Mouse (Mus musculus) embryo, embryonic 10 days (tissue): ENCODE measurements around the gene Zfp748.

ENCODE experiments used
- DNase-seq: peaks from one replicate; pipeline ENCODE4 v3.0.0-alpha.2; 2015; ENCODE audit warnings: low spot score

Zfp748 gene

DNA sequence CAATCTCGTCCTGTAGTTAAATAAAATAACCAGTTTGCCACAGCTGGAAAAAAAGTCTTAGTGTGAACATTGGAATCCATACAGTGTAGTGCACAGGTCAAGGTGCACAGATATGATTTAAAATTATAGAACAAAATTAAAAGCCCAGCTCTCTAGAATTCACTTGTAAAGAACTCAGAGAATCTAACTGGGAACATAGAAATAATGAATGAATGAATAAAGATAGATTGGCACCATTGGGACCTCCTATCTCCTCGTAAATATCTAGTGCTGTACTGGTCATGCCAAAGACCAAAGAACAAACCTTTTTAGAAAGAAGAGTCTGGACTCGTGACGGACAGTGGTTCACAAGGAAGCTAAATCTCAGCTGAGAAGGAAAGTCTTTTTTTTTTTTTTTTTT, at the start of gene Zfp748:
Gene Zfp748, minus strand, starts transcription at position 101 of the 400 bp plus-strand sequence.
- no peak for DNase-seq

DNA sequence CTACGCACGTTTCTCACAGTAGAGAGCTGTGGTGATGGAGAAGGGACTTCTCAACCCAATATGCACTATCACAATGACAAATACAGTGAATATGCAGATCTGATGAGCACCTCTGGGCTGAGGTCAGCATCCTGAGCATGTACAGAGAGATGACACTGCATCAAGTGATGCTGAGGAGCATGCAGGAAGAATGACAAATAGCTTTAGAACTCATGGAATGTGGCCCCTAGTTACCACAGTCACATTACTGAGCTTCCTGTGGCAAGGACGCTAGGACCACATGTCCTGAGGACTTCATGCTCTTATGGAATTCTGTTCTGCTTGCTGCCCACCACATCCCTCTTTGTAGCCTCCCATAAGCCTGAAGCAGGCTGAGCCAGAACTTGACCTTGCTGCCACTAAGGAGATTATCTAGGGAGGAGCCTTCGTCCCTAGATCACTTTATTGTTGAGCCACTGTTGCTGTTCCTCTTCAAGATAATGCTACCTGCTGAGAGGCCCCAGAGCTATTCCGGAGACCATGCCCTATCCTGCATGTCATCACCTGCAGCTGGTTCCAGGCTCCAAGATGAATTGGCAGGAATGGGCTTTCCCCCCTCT, 19.1 kb upstream of the Zfp748 start:
- DNase-seq: no peak

DNA sequence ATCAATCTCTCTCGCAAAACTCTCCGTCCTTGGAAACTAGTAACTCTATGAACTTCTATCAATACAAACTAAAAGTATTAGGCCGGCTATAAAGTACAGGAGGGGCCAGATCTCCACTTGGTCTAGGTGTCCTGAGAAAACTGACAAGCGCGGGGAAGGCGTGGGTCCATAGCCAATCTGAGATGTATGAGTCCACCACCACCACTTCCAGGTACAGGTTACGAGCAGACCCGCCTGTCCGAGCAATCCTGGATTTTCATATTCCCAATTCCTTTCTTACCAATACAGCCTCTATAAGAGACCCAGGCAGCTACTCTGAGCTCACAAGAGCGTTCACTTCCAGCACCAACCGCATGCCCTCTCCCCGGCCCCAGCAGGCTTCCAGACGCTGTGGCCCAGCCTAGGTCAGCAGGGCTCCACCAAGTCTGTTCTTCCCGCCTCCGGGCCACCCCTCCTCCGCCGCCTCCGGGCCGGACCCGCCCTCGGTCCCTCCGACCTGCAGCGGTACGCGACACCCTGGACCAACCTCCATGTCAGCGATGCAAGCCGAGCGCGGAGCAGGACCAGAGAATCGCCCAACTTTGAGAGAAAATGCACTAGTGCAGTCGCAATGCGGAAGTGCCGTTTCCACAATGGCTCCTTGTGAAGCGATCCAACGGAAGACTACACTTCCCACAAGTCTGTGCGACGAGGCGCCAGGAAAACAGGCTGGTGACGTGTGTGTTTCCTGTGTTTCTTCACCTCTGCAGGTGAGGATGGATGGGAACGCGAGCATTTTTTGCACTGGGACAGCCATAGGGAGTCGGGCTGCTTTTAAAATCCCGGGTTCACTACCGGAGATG, 904 bp downstream of the Zfp748 start:
- peak; percentile 97 for DNase-seq

DNA sequence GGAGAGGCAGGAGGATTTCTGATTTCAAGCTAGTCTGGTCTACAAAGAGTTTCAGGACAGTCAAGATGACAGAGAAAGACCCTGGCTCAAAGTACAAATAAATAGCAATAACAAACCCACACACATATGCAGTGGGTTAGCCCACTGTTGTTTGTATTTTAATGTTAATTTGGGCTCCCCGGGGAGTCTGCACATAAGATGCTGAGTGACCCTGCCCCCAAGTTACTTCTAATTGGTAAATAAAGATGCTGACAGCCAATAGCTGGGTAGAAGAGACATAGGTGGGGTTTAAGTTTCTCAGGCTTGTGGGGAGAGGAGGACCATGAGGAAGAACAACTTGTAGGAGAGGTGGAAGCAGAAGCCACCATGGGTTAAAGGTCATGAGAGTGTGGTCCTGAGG, 7.7 kb downstream of the Zfp748 start:
- no peak for DNase-seq

DNA sequence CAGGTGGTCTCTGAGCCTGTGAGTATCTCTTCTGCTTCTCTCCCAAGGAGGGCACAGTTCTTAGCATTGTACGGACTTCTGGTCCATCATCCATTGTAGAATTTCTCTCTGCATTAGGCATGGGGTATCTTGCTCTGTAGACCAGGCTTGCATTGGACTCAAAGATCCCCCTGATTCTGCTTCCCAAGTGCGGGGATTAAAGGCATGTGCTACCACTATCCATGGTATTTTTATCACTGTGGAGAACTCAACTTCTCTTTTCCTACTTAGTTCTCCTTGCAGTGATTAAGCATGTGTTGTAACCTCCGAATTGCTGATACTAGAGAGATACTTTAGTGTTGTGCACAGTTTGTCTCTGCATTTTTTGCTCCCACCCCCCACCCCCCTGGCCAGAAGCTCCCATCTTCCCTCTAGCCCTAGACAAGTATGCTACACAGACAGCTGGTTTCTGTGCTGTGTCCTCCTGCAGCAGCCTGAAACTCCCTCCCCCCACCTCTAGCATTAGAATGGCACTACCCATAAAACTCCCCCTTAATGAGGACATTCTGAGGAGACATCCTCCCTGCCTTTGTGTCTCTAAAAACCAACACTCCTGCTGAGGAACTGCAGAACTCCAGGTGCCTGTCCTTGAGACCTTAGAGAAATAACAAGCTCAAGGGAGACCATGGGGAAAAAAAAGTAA, 26.4 kb downstream of the Zfp748 start:
- no peak for DNase-seq

DNA sequence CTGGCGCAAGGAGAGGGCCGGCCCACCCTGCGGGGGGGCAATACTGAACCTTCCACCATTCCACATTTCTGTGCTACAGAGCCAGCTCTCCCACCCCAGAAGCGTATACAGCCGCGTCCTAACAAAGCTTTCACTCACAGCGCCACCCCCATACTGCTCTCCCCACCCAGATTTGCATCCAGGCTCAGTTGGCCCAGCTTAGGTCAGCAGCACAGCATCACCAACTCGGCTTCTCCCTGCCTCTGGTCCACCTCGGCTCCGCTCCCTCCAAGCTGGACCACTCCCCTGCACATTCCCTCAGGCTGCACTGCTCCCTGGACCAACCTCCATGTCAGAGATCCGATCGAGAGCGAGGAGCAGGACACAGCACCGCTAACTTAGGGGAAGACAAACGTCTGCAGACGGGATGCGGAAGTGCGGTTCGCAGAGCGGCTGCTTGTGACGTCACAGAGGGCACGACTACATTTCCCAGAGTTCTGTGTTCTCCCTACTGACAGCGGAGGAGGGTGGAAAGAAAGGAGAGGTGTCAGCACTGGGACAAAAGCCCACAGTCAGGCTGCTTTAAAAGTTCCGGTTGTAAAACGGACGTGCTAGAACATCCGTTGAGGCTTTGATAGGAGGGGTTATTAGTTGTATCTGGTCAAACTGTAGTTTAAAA, 27.7 kb downstream of the Zfp748 start, which contains the start of the genes Gm26965 and Zfp87:
Gene Gm26965, minus strand, starts transcription at position 399 of the 658 bp plus-strand sequence.
Gene Zfp87, minus strand, starts transcription at position 425 of the 658 bp plus-strand sequence.
- peak; percentile 98 for DNase-seq

DNA sequence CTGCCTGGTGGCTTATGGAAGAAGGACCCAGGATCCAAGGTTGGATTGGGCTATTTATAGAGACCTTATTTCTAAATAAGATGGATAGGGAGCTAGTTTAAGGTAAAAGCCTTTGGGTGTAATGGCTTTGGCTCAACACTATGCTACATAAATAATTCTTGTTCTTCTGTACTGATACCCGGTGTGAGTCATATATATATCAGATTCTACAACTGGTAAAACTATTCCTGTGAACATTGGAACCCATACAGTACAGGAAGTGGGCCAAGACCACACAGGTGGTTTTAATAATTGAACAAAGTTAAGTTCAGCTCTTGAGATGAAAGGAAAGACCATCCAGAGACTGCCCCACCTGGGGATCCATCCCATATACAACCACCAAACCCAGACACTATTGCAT, 52.7 kb downstream of the Zfp748 start:
- no peak for DNase-seq

DNA sequence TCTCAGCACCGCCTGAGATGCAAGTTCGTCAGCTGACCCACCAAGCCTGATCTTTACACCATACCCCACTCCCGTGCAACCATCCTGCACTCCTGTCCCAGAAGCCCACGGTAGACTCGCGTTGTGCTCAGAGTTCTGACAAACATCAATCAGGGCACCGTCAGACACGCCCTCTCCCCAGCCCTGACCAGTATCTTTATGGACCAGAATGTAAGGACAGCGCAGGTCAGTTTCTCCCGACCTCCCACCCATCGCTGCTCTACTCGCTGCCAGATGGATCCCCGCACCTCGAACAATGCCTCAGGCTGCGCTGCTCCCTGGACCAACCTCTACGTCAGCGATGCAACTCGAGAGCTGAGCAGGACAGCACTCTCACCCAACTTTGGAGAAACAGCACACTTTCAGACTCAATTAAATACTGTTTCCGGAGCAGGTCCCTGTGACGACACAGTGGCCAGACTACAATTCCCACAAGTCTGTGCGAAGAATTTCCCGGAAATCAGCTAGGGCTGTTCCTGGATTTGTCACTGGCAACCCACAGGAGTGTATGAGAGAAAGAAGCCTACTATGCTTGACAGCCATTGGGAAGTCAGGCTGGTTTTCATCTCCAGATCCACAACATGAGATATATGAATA, 53.4 kb downstream of the Zfp748 start, which contains the start of gene Zfp58:
Gene Zfp58, minus strand, starts transcription at position 472 of the 636 bp plus-strand sequence.
- peak; percentile 89 for DNase-seq

DNA sequence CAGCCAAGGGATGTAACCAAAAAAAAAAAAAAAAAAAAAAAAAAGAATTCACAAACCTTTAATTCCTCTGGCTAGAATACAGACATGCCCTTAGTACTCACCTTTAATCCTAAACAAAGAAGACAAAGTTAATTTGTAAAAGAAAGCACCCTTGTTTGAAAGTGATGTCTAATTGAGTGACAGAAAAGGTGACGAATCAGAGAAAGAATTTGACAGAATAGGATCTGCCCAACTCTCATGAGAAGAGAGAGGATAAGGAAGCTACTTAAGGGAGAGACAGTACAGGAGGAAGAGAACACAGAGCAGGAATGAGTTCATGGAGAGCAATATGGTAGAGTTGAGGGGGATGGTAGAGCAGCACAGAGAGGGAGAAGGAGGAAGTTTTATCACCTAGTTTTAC, 58.0 kb downstream of the Zfp748 start:
- no peak for DNase-seq
